Mouse (Mus musculus) MEL (cell line): ENCODE results near the gene Ctsd. TPM values are rescaled to one million over a fixed set of nuclear protein-coding genes. Genes with fewer than 3 reads are reported as not detected.
A peak's percentile ranks its signal among the peaks of the same experiment; 100 is the strongest.

Experiments
- DNase-seq: peaks from one replicate; pipeline ENCODE4 v3.0.0; 2011; ENCODE audit warnings: low read depth, low spot score
- H3K27ac ChIP-seq: 2 replicates; pipeline ENCODE4 v1.5.1; 2012; ENCODE audit warnings: low read depth, mild to moderate bottlenecking, control low read depth, low read length, moderate library complexity; ENCODE audit not compliant: control insufficient read depth
- H3K27me3 ChIP-seq, 2 experiments: fragments of 150-350 bp in 1 of 2; sonication (generic) in 1 of 2; 2 replicates each; pipeline ENCODE4 v1.6.1; 2012; ENCODE audit warnings: low read length in 2 of 2, mild to moderate bottlenecking in 2 of 2, improper control_type of control experiment in 1 of 2, moderate library complexity in 1 of 2; ENCODE audit not compliant: insufficient read depth in 2 of 2, control insufficient read depth in 1 of 2
- H3K36me3 ChIP-seq, 2 experiments: 2 replicates each; pipeline ENCODE4 v1.6.1; 2012 to 2014; ENCODE audit warnings: low read length in 2 of 2, improper control_type of control experiment in 1 of 2, inconsistent platforms in 1 of 2, mild to moderate bottlenecking in 1 of 2; ENCODE audit not compliant: insufficient read depth in 2 of 2, control insufficient read depth in 1 of 2
- H3K4me1 ChIP-seq, 2 experiments: fragments of 150-350 bp in 1 of 2; sonication (generic) in 1 of 2; 2 replicates each; pipeline ENCODE4 v1.6.1; 2012; ENCODE audit warnings: low read length in 2 of 2, improper control_type of control experiment in 1 of 2, mild to moderate bottlenecking in 1 of 2; ENCODE audit not compliant: insufficient read depth in 2 of 2, control insufficient read depth in 1 of 2
- H3K4me3 ChIP-seq, 2 experiments: fragments of 150-350 bp in 1 of 2; sonication (generic) in 1 of 2; 2 replicates each; pipeline ENCODE4 v1.5.1; 2012; ENCODE audit warnings: low read depth in 2 of 2, low read length in 2 of 2, mild to moderate bottlenecking in 2 of 2, moderate library complexity in 2 of 2, control low read depth in 1 of 2, improper control_type of control experiment in 1 of 2; ENCODE audit not compliant: control insufficient read depth in 1 of 2, insufficient read depth in 1 of 2
- H3K79me2 ChIP-seq: 2 replicates; pipeline ENCODE4 v1.6.1; 2012; ENCODE audit warnings: mild to moderate bottlenecking, low read length, moderate library complexity; ENCODE audit not compliant: control insufficient read depth, poor library complexity, insufficient read depth
- H3K9ac ChIP-seq: 2 replicates; pipeline ENCODE4 v1.6.1; 2012; ENCODE audit warnings: low read depth, mild to moderate bottlenecking, control low read depth, low read length, moderate library complexity; ENCODE audit not compliant: control insufficient read depth, poor library complexity, severe bottlenecking
- H3K9me3 ChIP-seq: fragments of 150-350 bp; sonication (generic); replicated peaks from 2 replicates; pipeline ENCODE4 v1.6.1; 2012; ENCODE audit warnings: mild to moderate bottlenecking, low read length, improper control_type of control experiment, moderate library complexity; ENCODE audit not compliant: insufficient read depth
- ELF1 ChIP-seq: IDR thresholded peaks from 2 replicates; pipeline ENCODE4 v1.6.1; 2014; ENCODE audit warnings: low read depth, mild to moderate bottlenecking, inconsistent platforms, low read length, improper control_type of control experiment, moderate library complexity
- EP300 ChIP-seq, 2 experiments: IDR thresholded peaks; 2 replicates each; pipeline ENCODE4 v1.6.1; 2011; ENCODE audit warnings: improper control_type of control experiment in 2 of 2, low read length in 2 of 2, low read depth in 1 of 2, mild to moderate bottlenecking in 1 of 2
- ETS1 ChIP-seq: IDR thresholded peaks from 2 replicates; pipeline ENCODE4 v1.6.1; 2012; ENCODE audit warnings: low read depth, mild to moderate bottlenecking, inconsistent platforms, low read length, improper control_type of control experiment, moderate library complexity
- GATA1 ChIP-seq: IDR thresholded peaks from 2 replicates; pipeline ENCODE4 v1.6.1; 2011; ENCODE audit warnings: low read depth, low read length, improper control_type of control experiment
- HCFC1 ChIP-seq: IDR thresholded peaks from 2 replicates; pipeline ENCODE4 v1.6.1; 2012; ENCODE audit warnings: low read depth, mild to moderate bottlenecking, inconsistent platforms, low read length, improper control_type of control experiment, moderate library complexity
- JUND ChIP-seq: IDR thresholded peaks from 2 replicates; pipeline ENCODE4 v1.6.1; 2011; ENCODE audit warnings: low read depth, mild to moderate bottlenecking, improper control_type of control experiment, low read length
- MAX ChIP-seq: IDR thresholded peaks from 2 replicates; pipeline ENCODE4 v1.6.1; 2011; ENCODE audit warnings: low read length, improper control_type of control experiment
- MEF2A ChIP-seq: IDR thresholded peaks from 2 replicates; pipeline ENCODE4 v1.6.1; 2014; ENCODE audit warnings: low read depth, mild to moderate bottlenecking, inconsistent platforms, low read length, improper control_type of control experiment; ENCODE audit not compliant: poor library complexity, insufficient replicate concordance, severe bottlenecking; ENCODE audit errors: extremely low read depth
- MXI1 ChIP-seq: IDR thresholded peaks from 2 replicates; pipeline ENCODE4 v1.6.1; 2011; ENCODE audit warnings: mild to moderate bottlenecking, low read depth, low read length, improper control_type of control experiment
- MYB ChIP-seq: IDR thresholded peaks from 2 replicates; pipeline ENCODE4 v1.6.1; 2011; ENCODE audit warnings: mild to moderate bottlenecking, low read depth, low read length, improper control_type of control experiment
- POLR2A ChIP-seq, 2 experiments: IDR thresholded peaks; 2 replicates each; pipeline ENCODE4 v1.6.1; 2011 to 2012; ENCODE audit warnings: low read length in 2 of 2, mild to moderate bottlenecking in 2 of 2, control low read depth in 1 of 2, improper control_type of control experiment in 1 of 2, low read depth in 1 of 2, moderate library complexity in 1 of 2; ENCODE audit not compliant: control insufficient read depth in 1 of 2, insufficient read depth in 1 of 2, poor library complexity in 1 of 2
- RAD21 ChIP-seq: IDR thresholded peaks from 2 replicates; pipeline ENCODE4 v1.6.1; 2011; ENCODE audit warnings: mild to moderate bottlenecking, low read depth, low read length, improper control_type of control experiment
- SIN3A ChIP-seq: IDR thresholded peaks from 2 replicates; pipeline ENCODE4 v1.6.1; 2012; ENCODE audit warnings: low read length, improper control_type of control experiment, inconsistent platforms
- SMC3 ChIP-seq: IDR thresholded peaks from 2 replicates; pipeline ENCODE4 v1.6.1; 2011; ENCODE audit warnings: low read depth, low read length, improper control_type of control experiment
- TBP ChIP-seq: IDR thresholded peaks from 2 replicates; pipeline ENCODE4 v1.8.0; 2011; ENCODE audit warnings: low read depth, low read length, improper control_type of control experiment
- ZC3H11A ChIP-seq: IDR thresholded peaks from 2 replicates; pipeline ENCODE4 v1.6.1; 2012; ENCODE audit warnings: low read depth, mild to moderate bottlenecking, inconsistent platforms, low read length, improper control_type of control experiment
- ZKSCAN1 ChIP-seq: IDR thresholded peaks from 2 replicates; pipeline ENCODE4 v1.6.1; 2012; ENCODE audit warnings: low read depth, mild to moderate bottlenecking, inconsistent platforms, low read length, improper control_type of control experiment, moderate library complexity
- ZNF384 ChIP-seq: IDR thresholded peaks from 2 replicates; pipeline ENCODE4 v1.6.1; 2012; ENCODE audit warnings: low read depth, mild to moderate bottlenecking, inconsistent platforms, low read length, improper control_type of control experiment
- polyA plus RNA-seq, 2 experiments: library from polyadenylated mRNA; stranded (reverse) in 1 of 2; unstranded in 1 of 2; fragments of >175 nt in 1 of 2; fragments of >200 nt in 1 of 2; gene quantifications; 2 replicates each; pipeline versions ENCODE4 v1.2.1 to v1.2.4; 2012; ENCODE audit warnings: low replicate concordance in 2 of 2, low read depth in 1 of 2; ENCODE audit not compliant: insufficient read length in 2 of 2, insufficient read depth in 1 of 2, missing spikeins in 1 of 2
- total RNA-seq: library from RNA; depleted of rRNA; stranded (reverse); fragments of 300-350 nt; gene quantifications from 2 replicates; pipeline ENCODE4 v1.2.3, GENCODE M21; 2012

Gene Ctsd
- total and polyA plus RNA-seq, 3 experiments: 89.3 to 179 (median 115) TPM

DNA sequence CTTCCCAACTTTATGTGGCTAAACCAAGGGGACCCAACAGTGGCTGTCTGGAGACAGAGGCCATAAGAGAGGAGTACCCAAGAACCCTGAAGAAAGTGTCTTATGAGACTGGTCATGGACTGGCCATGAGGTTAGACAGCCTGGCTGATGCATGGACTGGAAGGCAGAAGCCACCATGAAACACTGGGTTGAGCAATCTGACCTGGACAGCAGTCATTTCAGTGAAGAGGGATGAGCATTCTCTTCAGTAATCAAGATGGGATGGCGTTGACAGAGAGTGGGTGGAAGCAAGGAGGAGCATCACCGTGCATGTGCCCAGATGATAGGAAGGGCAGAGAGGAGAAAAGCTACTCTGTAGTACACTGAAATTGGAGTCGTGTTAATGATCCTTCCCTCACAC is 3.3 kb upstream of the Ctsd start:
- H3K9me3 ChIP-seq: no peaks in the 10 kb centered on the region
- H3K9ac ChIP-seq: no peak overlapping the region
- no peaks in the 10 kb centered on the region for H3K27me3 ChIP-seq
- H3K4me1 ChIP-seq: peaks cover 30 to 56% of the 10 kb centered on the region in 2 experiments
- TF ChIP-seq POLR2A (IDR thresholded peaks at IDR 0.05; ENCODE audit: control insufficient read depth in 1 of 2, insufficient read depth in 1 of 2, low read depth in 1 of 2, low read length in 2 of 2, poor library complexity in 1 of 2): no peak
- TF ChIP-seq EP300 (IDR thresholded peaks at IDR 0.05; ENCODE audit: low read depth in 1 of 2, low read length in 2 of 2): peak in 1 of 2 experiments; percentile 29; a peak in 1 of 4 replicates
- TF ChIP-seq, all 39 proteins: peak for 1
- peaks cover 0 to 31% of the 10 kb centered on the region in 2 experiments; a peak in 2 of 4 replicates for H3K36me3 ChIP-seq
- no peak overlapping the region for H3K4me3 ChIP-seq
- no peak overlapping the region for H3K27ac ChIP-seq
- H3K79me2 ChIP-seq: peaks cover 15% of the 10 kb centered on the region
- DNase-seq: peak; percentile 22

DNA sequence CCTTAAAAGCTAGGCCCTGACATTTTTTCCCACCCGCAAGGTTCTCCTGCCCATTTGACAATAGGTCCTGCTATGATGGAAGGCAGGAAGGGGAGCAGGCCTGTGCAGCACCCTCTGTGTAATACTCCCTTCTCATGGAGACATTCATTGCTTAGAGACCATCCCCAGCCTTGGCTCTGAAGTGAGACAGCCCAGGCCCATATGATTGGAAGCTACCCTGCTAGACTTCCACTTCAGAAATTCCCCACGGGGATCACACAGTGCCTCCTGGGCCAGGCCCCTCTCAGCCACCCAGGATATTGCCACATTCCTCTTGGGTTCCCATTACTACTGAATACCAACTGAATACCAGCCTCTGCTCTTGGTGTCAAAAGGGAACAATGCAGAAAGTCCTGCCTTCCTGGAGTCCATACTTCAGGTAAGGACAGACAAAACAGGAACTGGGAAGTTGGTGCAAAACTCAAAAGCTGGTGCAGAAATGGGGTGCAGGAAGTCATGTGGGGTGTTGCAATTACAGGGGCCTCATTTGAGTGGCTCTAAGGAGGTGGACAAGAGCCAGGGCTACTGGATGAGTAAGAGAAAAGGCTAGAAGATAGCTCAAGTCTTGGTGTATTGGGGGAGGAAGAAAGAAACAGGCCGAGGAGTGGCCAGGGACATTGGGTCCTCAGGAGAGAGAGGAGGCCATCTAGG is 2.3 kb upstream of the Ctsd start:
- no peak overlapping the region for H3K27ac ChIP-seq
- peaks cover 0 to 22% of the 10 kb centered on the region in 2 experiments for H3K36me3 ChIP-seq
- DNase-seq: peak; percentile 29
- TF ChIP-seq ELF1: no peak
- TF ChIP-seq RAD21: no peak
- no peak for TF ChIP-seq ETS1
- no peak for TF ChIP-seq MYB
- TF ChIP-seq ZKSCAN1: no peak
- no peak for TF ChIP-seq TBP
- no peak for TF ChIP-seq POLR2A (IDR thresholded peaks at IDR 0.05; ENCODE audit: control insufficient read depth in 1 of 2, insufficient read depth in 1 of 2, low read depth in 1 of 2, low read length in 2 of 2, poor library complexity in 1 of 2)
- no peak for TF ChIP-seq SIN3A
- no peak for TF ChIP-seq SMC3
- no peak for TF ChIP-seq ZC3H11A
- TF ChIP-seq MEF2A: no peak
- TF ChIP-seq ZNF384: no peak
- no peak for TF ChIP-seq MAX
- TF ChIP-seq JUND: no peak
- no peak for TF ChIP-seq GATA1
- TF ChIP-seq MXI1: no peak
- no peak for TF ChIP-seq HCFC1
- H3K4me3 ChIP-seq: no peak overlapping the region
- H3K9ac ChIP-seq: no peak overlapping the region
- H3K4me1 ChIP-seq: peaks cover 22 to 49% of the 10 kb centered on the region in 2 experiments
- no peaks in the 10 kb centered on the region for H3K27me3 ChIP-seq
- H3K9me3 ChIP-seq: no peaks in the 10 kb centered on the region
- H3K79me2 ChIP-seq: peaks cover 21% of the 10 kb centered on the region
